Mouse (Mus musculus) ES-E14 (cell line): ENCODE data around the gene Dync1i1. TPM values are rescaled to one million over a fixed set of nuclear protein-coding genes. Genes with fewer than 3 reads are reported as not detected.

ENCODE experiments used
- DNase-seq: peaks from one replicate; pipeline ENCODE4 v3.0.0-alpha.2; 2013; ENCODE audit warnings: low read depth, low spot score
- H3K27ac ChIP-seq: 2 replicates; pipeline ENCODE4 v1.5.1; 2012; ENCODE audit warnings: low read depth, mild to moderate bottlenecking, low read length, moderate library complexity, mixed read lengths; ENCODE audit not compliant: poor library complexity, insufficient read depth, severe bottlenecking
- H3K36me3 ChIP-seq: 2 replicates; pipeline ENCODE4 v1.6.1; 2012; ENCODE audit warnings: mild to moderate bottlenecking, low read length, moderate library complexity, mixed read lengths; ENCODE audit not compliant: control insufficient read depth, poor library complexity, insufficient read depth, severe bottlenecking
- H3K4me1 ChIP-seq, 2 experiments: fragments of 150-350 bp in 1 of 2; sonication (generic) in 1 of 2; 2 replicates each; pipeline ENCODE4 v1.6.1; 2012; ENCODE audit warnings: low read length in 2 of 2, mild to moderate bottlenecking in 1 of 2, mixed read lengths in 1 of 2; ENCODE audit not compliant: control insufficient read depth in 2 of 2, insufficient read depth in 2 of 2, poor library complexity in 1 of 2
- H3K4me3 ChIP-seq, 2 experiments: fragments of 150-350 bp in 1 of 2; sonication (generic) in 1 of 2; 2 replicates each; pipeline ENCODE4 v1.5.1; 2012; ENCODE audit warnings: low read length in 2 of 2, low read depth in 1 of 2, mild to moderate bottlenecking in 1 of 2, mixed read lengths in 1 of 2; ENCODE audit not compliant: insufficient read depth in 1 of 2, poor library complexity in 1 of 2, severe bottlenecking in 1 of 2
- H3K9ac ChIP-seq: 2 replicates; pipeline ENCODE4 v1.6.1; 2012; ENCODE audit warnings: low read depth, mild to moderate bottlenecking, low read length, mixed read lengths; ENCODE audit not compliant: poor library complexity, insufficient read depth, severe bottlenecking
- H3K9me3 ChIP-seq: fragments of 150-350 bp; sonication (generic); 2 replicates; pipeline ENCODE4 v1.6.1; 2012; ENCODE audit warnings: low read depth, mild to moderate bottlenecking, low read length; ENCODE audit not compliant: control insufficient read depth, insufficient read depth
- CHD2 ChIP-seq: IDR thresholded peaks from 2 replicates; pipeline ENCODE4 v1.6.1; 2014; ENCODE audit warnings: mild to moderate bottlenecking, low read depth, low read length, inconsistent platforms
- HCFC1 ChIP-seq: IDR thresholded peaks from 2 replicates; pipeline ENCODE4 v1.6.1; 2012; ENCODE audit warnings: low read length, inconsistent platforms, borderline replicate concordance; ENCODE audit not compliant: insufficient read depth
- MAFK ChIP-seq: IDR thresholded peaks from 2 replicates; pipeline ENCODE4 v1.6.1; 2014; ENCODE audit warnings: mild to moderate bottlenecking, low read depth, low read length, inconsistent platforms; ENCODE audit not compliant: insufficient read depth
- ZC3H11A ChIP-seq: IDR thresholded peaks from 2 replicates; pipeline ENCODE4 v1.6.1; 2012; ENCODE audit warnings: low read depth, mild to moderate bottlenecking, inconsistent platforms, low read length, borderline replicate concordance
- ZNF384 ChIP-seq: IDR thresholded peaks from 2 replicates; pipeline ENCODE4 v1.6.1; 2012; ENCODE audit warnings: low read depth, low read length, inconsistent platforms
- in situ Hi-C, 2 experiments: fragments of 600-800 bp; cut with MboI; formaldehyde crosslinking; loops; one replicate each; pipeline ENCODE4 v1.15.1; 2025; ENCODE audit warnings: low sequenced_read_pairs in 2 of 2, inconsistent platforms in 1 of 2; ENCODE audit not compliant: unreplicated experiment in 2 of 2
- total RNA-seq: library from RNA; depleted of rRNA; stranded (reverse); fragments of 300-350 nt; gene quantifications from 2 replicates; pipeline ENCODE4 v1.2.3, GENCODE M21; 2012

Gene Dync1i1
- total RNA-seq, 1 experiment = 0.71 TPM

DNA sequence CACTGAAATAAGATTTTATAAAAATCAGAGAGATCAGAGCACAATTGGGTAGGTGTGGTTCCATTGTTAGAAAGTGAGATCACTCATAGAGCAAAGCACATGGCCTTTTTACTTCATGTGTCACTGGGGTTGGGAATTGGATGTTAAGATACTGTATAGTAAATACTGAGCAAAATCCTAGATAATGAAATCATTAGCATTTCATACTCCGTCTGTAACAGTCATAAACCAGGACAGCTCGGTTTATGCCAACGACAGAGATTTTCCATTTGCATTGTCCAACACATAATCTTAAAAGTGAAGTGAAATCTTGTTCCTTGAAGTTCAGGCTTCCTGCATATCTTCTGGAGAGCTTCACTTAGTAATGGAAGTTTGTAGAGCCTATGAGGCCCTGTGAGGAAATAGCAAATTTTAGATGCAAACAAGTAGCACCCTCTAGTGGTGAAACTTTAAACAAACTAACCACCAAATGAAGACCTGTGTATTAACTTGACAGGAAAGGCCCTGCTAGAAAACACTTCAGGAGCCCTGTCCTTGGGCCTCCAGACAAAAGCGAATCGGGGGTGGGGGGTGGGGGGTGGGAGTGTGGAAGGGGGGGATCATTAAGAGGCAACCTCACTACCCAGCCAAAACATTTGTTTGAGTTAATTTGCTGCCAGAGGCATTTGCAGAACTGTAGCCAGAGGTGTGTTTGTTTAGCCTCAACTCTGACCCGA lies 76.8 kb downstream of the Dync1i1 start:
- no peak for DNase-seq
- H3K4me1 ChIP-seq = no peaks in the 10 kb centered on the region
- no peak overlapping the region for H3K27ac ChIP-seq
- in situ Hi-C loops = no loop called here
- no peaks in the 10 kb centered on the region for H3K9me3 ChIP-seq
- no peak overlapping the region for H3K9ac ChIP-seq
- no peaks in the 10 kb centered on the region for H3K36me3 ChIP-seq
- H3K4me3 ChIP-seq = no peak overlapping the region
- TF ChIP-seq ZC3H11A = peak; percentile 87
- no peak for TF ChIP-seq HCFC1

GRCm38 (mm10) chr6:5802840-5803491 lies 77.5 kb downstream of the Dync1i1 start:
- H3K9me3 ChIP-seq = no peaks in the 10 kb centered on the region
- TF ChIP-seq ZNF384 (no peak), CHD2 (no peak), ZC3H11A (no peak), MAFK (no peak), HCFC1 (no peak)
- H3K9ac ChIP-seq = no peak overlapping the region
- no peaks in the 10 kb centered on the region for H3K4me1 ChIP-seq
- H3K27ac ChIP-seq = no peak overlapping the region
- no peak overlapping the region for H3K4me3 ChIP-seq
- DNase-seq = no peak
- in situ Hi-C loops = no loop called here
- H3K36me3 ChIP-seq = no peaks in the 10 kb centered on the region

DNA sequence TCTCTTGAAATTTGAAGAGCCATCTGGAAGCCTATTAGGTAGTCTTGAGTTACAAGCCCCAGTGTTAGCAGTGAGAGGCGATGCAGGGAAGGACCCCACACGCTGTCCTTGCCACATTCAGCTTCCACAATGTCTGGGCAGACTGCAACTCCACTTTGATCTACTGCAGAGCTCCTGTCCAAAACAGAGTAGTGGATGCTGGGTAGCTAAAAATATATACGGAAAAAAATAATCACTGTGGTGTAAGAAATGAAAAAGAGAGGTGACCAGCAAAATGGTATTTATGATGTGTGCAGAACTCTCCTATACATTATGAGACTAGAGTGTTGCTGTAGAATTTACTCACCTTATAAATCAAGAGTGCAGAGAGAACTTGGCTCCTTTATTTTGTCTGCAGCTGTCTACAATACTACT lies 82.6 kb downstream of the Dync1i1 start:
- TF ChIP-seq ZNF384 = no peak
- TF ChIP-seq ZC3H11A = no peak
- no peak for TF ChIP-seq MAFK
- no peak for TF ChIP-seq HCFC1
- TF ChIP-seq CHD2 = no peak
- Histone ChIP-seq H3K27ac (no peak overlapping the region), H3K9ac (no peak overlapping the region), H3K4me1 (no peaks in the 10 kb centered on the region; a peak in 1 of 4 replicates), H3K4me3 (no peak overlapping the region), H3K9me3 (no peaks in the 10 kb centered on the region), H3K36me3 (no peaks in the 10 kb centered on the region)
- DNase-seq = no peak
- in situ Hi-C loops = loop anchor here (5.0 kb wide), 2 partner anchors 161 to 166 kb away; no protein-coding TSS in a partner anchor

DNA sequence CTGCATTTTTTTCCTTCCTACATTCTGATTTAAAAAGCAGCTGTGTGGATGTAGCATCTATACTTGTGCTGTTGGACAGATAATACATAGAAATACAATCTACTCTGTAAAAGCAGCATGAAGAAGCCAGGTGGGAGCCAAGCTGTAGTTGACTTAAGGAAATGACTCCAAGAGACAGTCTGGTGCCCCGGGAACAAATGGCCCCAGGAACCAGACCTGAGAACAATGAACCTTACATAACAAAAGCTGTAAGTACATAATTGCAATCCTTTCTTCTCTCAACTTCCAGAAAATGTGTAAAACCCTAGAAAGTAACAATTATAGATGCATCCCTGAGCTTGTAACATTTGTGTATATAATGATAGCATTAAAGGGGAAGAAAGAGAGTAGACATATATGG lies 86.6 kb downstream of the Dync1i1 start:
- Histone ChIP-seq H3K36me3 (no peaks in the 10 kb centered on the region), H3K27ac (no peak overlapping the region), H3K9me3 (no peaks in the 10 kb centered on the region), H3K9ac (no peak overlapping the region), H3K4me1 (no peaks in the 10 kb centered on the region; a peak in 1 of 4 replicates), H3K4me3 (no peak overlapping the region)
- no peak for TF ChIP-seq CHD2
- no peak for TF ChIP-seq ZC3H11A
- no peak for TF ChIP-seq MAFK
- no peak for TF ChIP-seq HCFC1
- no peak for TF ChIP-seq ZNF384
- in situ Hi-C loops = no loop called here
- DNase-seq = no peak
